Mouse (Mus musculus): ENCODE results near the gene March9. TPM values are rescaled to one million over a fixed set of nuclear protein-coding genes. Genes with fewer than 3 reads are reported as not detected.

March9 gene
- 6.2 and 8.0 TPM in 2 replicates for total RNA-seq (2021)
- long read RNA-seq, experiment 1, partial matches to known transcripts, result 1 of 5 reads
- long read RNA-seq, experiment 1, other reads (novel, unspliced or antisense), result 0 of 5 reads
- long read RNA-seq, experiment 2, partial matches to known transcripts, result 0 of 2 reads
- long read RNA-seq, experiment 2, other reads (novel, unspliced or antisense), result 1 of 2 reads

- peak; percentile 83 for DNase-seq
These were observed at the start of gene March9 for GRCm38 (mm10) chr10:127059968-127060916. TSS of gene March9 (minus strand) at chr10:127060184.

- DNase-seq, result no peak
These were observed 48.2 kb upstream of the March9 start for GRCm38 (mm10) chr10:127108262-127108583.

GRCm38 (mm10) chr10:127107563-127108261, 47.7 kb upstream of the March9 start:
- no peak for DNase-seq

- no peak for DNase-seq
These were observed 43.6 kb upstream of the March9 start for GRCm38 (mm10) chr10:127103631-127104030.

GRCm38 (mm10) chr10:127101151-127101550, 41.2 kb upstream of the March9 start:
- DNase-seq, result no peak

- no peak for DNase-seq
These were observed 40.4 kb upstream of the March9 start for GRCm38 (mm10) chr10:127100414-127100813.

- no peak for DNase-seq
These were observed 39.9 kb upstream of the March9 start for GRCm38 (mm10) chr10:127099868-127100267.

- DNase-seq, result no peak
These were observed 39.2 kb upstream of the March9 start for GRCm38 (mm10) chr10:127099191-127099590.

GRCm38 (mm10) chr10:127098514-127098913, 38.5 kb upstream of the March9 start:
- DNase-seq, result no peak

- no peak for DNase-seq
These were observed 34.4 kb upstream of the March9 start for GRCm38 (mm10) chr10:127094382-127094802.

- DNase-seq, result no peak
These were observed 32.8 kb upstream of the March9 start for GRCm38 (mm10) chr10:127092742-127093141.

GRCm38 (mm10) chr10:127091507-127092396, 31.8 kb upstream of the March9 start:
- DNase-seq, result peak; percentile 80

GRCm38 (mm10) chr10:127090560-127091411, 30.8 kb upstream of the March9 start:
- DNase-seq, result peak; percentile 81

GRCm38 (mm10) chr10:127085633-127086032, 25.6 kb upstream of the March9 start:
- DNase-seq, result no peak

- DNase-seq, result no peak
These were observed 25.1 kb upstream of the March9 start for GRCm38 (mm10) chr10:127085052-127085451.

- DNase-seq, result no peak
These were observed 23.9 kb upstream of the March9 start for GRCm38 (mm10) chr10:127083915-127084306.

- DNase-seq, result no peak
These were observed 23.4 kb upstream of the March9 start for GRCm38 (mm10) chr10:127083292-127083914.

GRCm38 (mm10) chr10:127081996-127082620, 22.1 kb upstream of the March9 start:
- DNase-seq, result no peak

- no peak for DNase-seq
These were observed 21.2 kb upstream of the March9 start for GRCm38 (mm10) chr10:127080901-127081780.
